Mouse (Mus musculus) erythroblast, embryonic 14.5 days (primary cell): Measurements from ENCODE around the gene Tmem238l. TPM values are rescaled to one million over a fixed set of nuclear protein-coding genes. Genes with fewer than 3 reads are reported as not detected.

ENCODE experiments used
- H3K27me3 ChIP-seq: 2 replicates; pipeline ENCODE4 v1.6.1; 2012; ENCODE audit warnings: inconsistent platforms; ENCODE audit not compliant: control insufficient read depth
- H3K36me3 ChIP-seq: 2 replicates; pipeline ENCODE4 v1.6.1; 2012; ENCODE audit warnings: mild to moderate bottlenecking, inconsistent platforms; ENCODE audit not compliant: control insufficient read depth
- H3K4me1 ChIP-seq: 2 replicates; pipeline ENCODE4 v1.6.1; 2012; ENCODE audit warnings: inconsistent platforms; ENCODE audit not compliant: control insufficient read depth
- H3K4me3 ChIP-seq: replicated peaks from 2 replicates; pipeline ENCODE3; 2012; ENCODE audit warnings: moderate library complexity, mild to moderate bottlenecking, inconsistent platforms
- H3K9me3 ChIP-seq: 2 replicates; pipeline ENCODE4 v1.6.1; 2012; ENCODE audit warnings: low read length, inconsistent platforms, mixed read lengths; ENCODE audit not compliant: control insufficient read depth
- GATA1 ChIP-seq: IDR thresholded peaks from 2 replicates; pipeline ENCODE4 v1.6.1; 2012; ENCODE audit warnings: low read length, inconsistent platforms, mixed read lengths
- TAL1 ChIP-seq: IDR thresholded peaks from 3 replicates; pipeline ENCODE4 v1.6.1; 2012; ENCODE audit warnings: low read length, inconsistent platforms, mixed read lengths
- polyA plus RNA-seq: library from polyadenylated mRNA; stranded (reverse); fragments of >175 nt; gene quantifications from 2 replicates; pipeline ENCODE4 v1.2.3, GENCODE M21; 2012

Gene Tmem238l
- polyA plus RNA-seq, 1 experiment = not detected

- no peak overlapping the region for H3K4me3 ChIP-seq
- no peaks in the 10 kb centered on the region for H3K36me3 ChIP-seq
- no peaks in the 10 kb centered on the region for H3K27me3 ChIP-seq
- H3K4me1 ChIP-seq = no peaks in the 10 kb centered on the region
- TF ChIP-seq TAL1 (no peak), GATA1 (no peak)
- H3K9me3 ChIP-seq = no peaks in the 10 kb centered on the region
Observed at GRCm38 (mm10) chr11:66934428-66935173, 21.8 kb upstream of the Tmem238l start.

GRCm38 (mm10) chr11:66942011-66942410, 14.4 kb upstream of the Tmem238l start:
- H3K4me3 ChIP-seq = no peak overlapping the region
- no peaks in the 10 kb centered on the region for H3K36me3 ChIP-seq
- H3K9me3 ChIP-seq = no peaks in the 10 kb centered on the region
- H3K4me1 ChIP-seq = no peaks in the 10 kb centered on the region
- TF ChIP-seq GATA1 = no peak
- TF ChIP-seq TAL1 = no peak
- no peaks in the 10 kb centered on the region for H3K27me3 ChIP-seq

- no peak overlapping the region for H3K4me3 ChIP-seq
- TF ChIP-seq GATA1 (no peak), TAL1 (no peak)
- no peaks in the 10 kb centered on the region for H3K27me3 ChIP-seq
- H3K36me3 ChIP-seq = no peaks in the 10 kb centered on the region
- no peaks in the 10 kb centered on the region for H3K9me3 ChIP-seq
- H3K4me1 ChIP-seq = no peaks in the 10 kb centered on the region
Observed at GRCm38 (mm10) chr11:66945224-66945767, 11.1 kb upstream of the Tmem238l start.

- no peaks in the 10 kb centered on the region for H3K36me3 ChIP-seq
- TF ChIP-seq TAL1 (no peak), GATA1 (no peak)
Observed at GRCm38 (mm10) chr11:66946521-66946920, 9.9 kb upstream of the Tmem238l start.

GRCm38 (mm10) chr11:66946922-66947321, 9.5 kb upstream of the Tmem238l start:
- H3K36me3 ChIP-seq = no peaks in the 10 kb centered on the region
- no peaks in the 10 kb centered on the region for H3K27me3 ChIP-seq
- no peaks in the 10 kb centered on the region for H3K9me3 ChIP-seq
- TF ChIP-seq GATA1 (no peak), TAL1 (no peak)
- H3K4me1 ChIP-seq = no peaks in the 10 kb centered on the region
- no peak overlapping the region for H3K4me3 ChIP-seq

More at GRCm38 (mm10) chr11:66946521-66946920, 9.9 kb upstream of the Tmem238l start:
- no peaks in the 10 kb centered on the region for H3K9me3 ChIP-seq
- no peaks in the 10 kb centered on the region for H3K27me3 ChIP-seq
- H3K4me3 ChIP-seq = no peak overlapping the region
- H3K4me1 ChIP-seq = no peaks in the 10 kb centered on the region

GRCm38 (mm10) chr11:66960797-66961196, 4.4 kb downstream of the Tmem238l start:
- no peaks in the 10 kb centered on the region for H3K36me3 ChIP-seq
- H3K27me3 ChIP-seq = no peaks in the 10 kb centered on the region
- TF ChIP-seq TAL1 = no peak
- TF ChIP-seq GATA1 = no peak
- H3K9me3 ChIP-seq = no peaks in the 10 kb centered on the region
- no peak overlapping the region for H3K4me3 ChIP-seq
- H3K4me1 ChIP-seq = no peaks in the 10 kb centered on the region

GRCm38 (mm10) chr11:66961447-66962176, 5.2 kb downstream of the Tmem238l start:
- TF ChIP-seq GATA1 (no peak), TAL1 (no peak)
- H3K4me1 ChIP-seq = no peaks in the 10 kb centered on the region
- H3K36me3 ChIP-seq = no peaks in the 10 kb centered on the region
- H3K9me3 ChIP-seq = no peaks in the 10 kb centered on the region
- no peaks in the 10 kb centered on the region for H3K27me3 ChIP-seq
- H3K4me3 ChIP-seq = no peak overlapping the region

- Histone ChIP-seq H3K4me3 (no peak overlapping the region), H3K27me3 (no peaks in the 10 kb centered on the region)
Observed at GRCm38 (mm10) chr11:66963462-66963861, 7.0 kb downstream of the Tmem238l start.

GRCm38 (mm10) chr11:66966500-66967116, 10.2 kb downstream of the Tmem238l start:
- TF ChIP-seq GATA1 = no peak
- TF ChIP-seq TAL1 = no peak
- no peak overlapping the region for H3K4me3 ChIP-seq
- no peaks in the 10 kb centered on the region for H3K9me3 ChIP-seq
- no peaks in the 10 kb centered on the region for H3K27me3 ChIP-seq
- no peaks in the 10 kb centered on the region for H3K4me1 ChIP-seq
- no peaks in the 10 kb centered on the region for H3K36me3 ChIP-seq

More at GRCm38 (mm10) chr11:66963462-66963861, 7.0 kb downstream of the Tmem238l start:
- TF ChIP-seq GATA1 = no peak
- no peak for TF ChIP-seq TAL1
- H3K9me3 ChIP-seq = no peaks in the 10 kb centered on the region
- H3K36me3 ChIP-seq = no peaks in the 10 kb centered on the region
- H3K4me1 ChIP-seq = no peaks in the 10 kb centered on the region
